Mouse (Mus musculus): ENCODE data around the gene Slc5a3. TPM values are rescaled to one million over a fixed set of nuclear protein-coding genes. Genes with fewer than 3 reads are reported as not detected.

The Slc5a3 gene
- total and polyA plus RNA-seq, 3 experiments, result 2.9 to 6.7 TPM; not detected in 1

DNA sequence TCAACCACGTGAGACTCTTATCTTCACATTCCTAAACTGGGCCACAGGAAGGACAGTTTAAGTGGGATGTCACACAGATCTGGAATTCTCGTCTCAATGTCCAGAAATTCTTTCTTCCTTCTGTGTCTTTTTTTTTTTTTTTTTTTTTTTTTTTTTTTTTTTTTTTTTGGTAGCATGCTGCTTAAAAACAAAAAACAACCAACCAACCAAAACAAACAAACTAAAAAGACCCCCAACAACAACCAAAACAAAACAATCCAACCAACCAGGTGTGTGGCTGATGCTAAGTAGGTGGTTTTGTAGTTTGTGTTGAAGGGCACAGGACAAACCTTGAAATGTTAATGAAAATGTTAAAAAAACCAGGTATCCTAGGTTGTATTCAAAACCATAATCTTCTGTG is 1.4 kb upstream of the Slc5a3 start:
- peak; percentile 80 for TF ChIP-seq ZNF384 (IDR thresholded peaks at IDR 0.05; ENCODE audit: low read depth, low read length)
- TF ChIP-seq E2F4 (IDR thresholded peaks at IDR 0.05; ENCODE audit: borderline replicate concordance, low read depth, low read length), result no peak
- TF ChIP-seq MXI1 (IDR thresholded peaks at IDR 0.05; ENCODE audit: low read depth, low read length), result no peak
- TF ChIP-seq SMC3 (IDR thresholded peaks at IDR 0.05; ENCODE audit: low read depth, low read length), result no peak

GRCm38 (mm10) chr16:92057456-92057851 is 668 bp upstream of the Slc5a3 start:
- Histone ChIP-seq H3K4me3 (ENCODE audit: control insufficient read depth in 1 of 2, insufficient read depth in 1 of 2, low read depth in 2 of 2, low read length in 2 of 2) (peak overlapping the region; percentile 78 to 93), H3K27ac (ENCODE audit: control insufficient read depth, low read depth, low read length) (peak overlapping the region; percentile 30), H3K79me2 (ENCODE audit: control insufficient read depth, insufficient read depth, low read length, poor library complexity) (peaks cover 22% of the 10 kb centered on the region), H3K36me3 (ENCODE audit: control insufficient read depth in 1 of 2, insufficient read depth in 2 of 2, low read length in 2 of 2) (peaks cover 5 to 9% of the 10 kb centered on the region in 2 experiments; a peak in 3 of 4 replicates), H3K9ac (ENCODE audit: control insufficient read depth, low read depth, low read length, poor library complexity, severe bottlenecking) (peak overlapping the region; percentile 88), H3K9me3 (replicated peaks; ENCODE audit: insufficient read depth, low read length) (no peaks in the 10 kb centered on the region), H3K27me3 (ENCODE audit: control insufficient read depth in 1 of 2, insufficient read depth in 2 of 2, low read length in 2 of 2) (no peaks in the 10 kb centered on the region; a peak in 1 of 4 replicates), H3K4me1 (ENCODE audit: control insufficient read depth in 1 of 2, insufficient read depth in 2 of 2, low read length in 2 of 2) (peaks cover 3 to 4% of the 10 kb centered on the region in 2 experiments; a peak in 3 of 4 replicates)
- TF ChIP-seq SIN3A (IDR thresholded peaks at IDR 0.05; ENCODE audit: low read length) (no peak), POLR2A (IDR thresholded peaks at IDR 0.05; ENCODE audit: control insufficient read depth in 1 of 2, insufficient read depth in 1 of 2, low read depth in 1 of 2, low read length in 2 of 2, poor library complexity in 1 of 2) (0 out of 4 replicates have a peak, but pooled peaks of 1 of the 2 experiments have one; percentile 10), BHLHE40 (IDR thresholded peaks at IDR 0.05; ENCODE audit: borderline replicate concordance, low read depth, low read length) (no peak)
- no peak for DNase-seq (ENCODE audit: low read depth, low spot score)

More for the DNA sequence above, 1.4 kb upstream of the Slc5a3 start:
- Histone ChIP-seq H3K4me1 (ENCODE audit: control insufficient read depth in 1 of 2, insufficient read depth in 2 of 2, low read length in 2 of 2) (peaks cover 3 to 4% of the 10 kb centered on the region in 2 experiments; a peak in 3 of 4 replicates), H3K79me2 (ENCODE audit: control insufficient read depth, insufficient read depth, low read length, poor library complexity) (peaks cover 22% of the 10 kb centered on the region), H3K9me3 (replicated peaks; ENCODE audit: insufficient read depth, low read length) (no peaks in the 10 kb centered on the region), H3K36me3 (ENCODE audit: control insufficient read depth in 1 of 2, insufficient read depth in 2 of 2, low read length in 2 of 2) (peaks cover under 1 to 9% of the 10 kb centered on the region in 2 experiments; a peak in 2 of 4 replicates), H3K27ac (ENCODE audit: control insufficient read depth, low read depth, low read length) (no peak overlapping the region), H3K27me3 (ENCODE audit: control insufficient read depth in 1 of 2, insufficient read depth in 2 of 2, low read length in 2 of 2) (peaks cover 0 to 3% of the 10 kb centered on the region in 2 experiments; a peak in 2 of 4 replicates), H3K9ac (ENCODE audit: control insufficient read depth, low read depth, low read length, poor library complexity, severe bottlenecking) (no peak overlapping the region), H3K4me3 (ENCODE audit: control insufficient read depth in 1 of 2, insufficient read depth in 1 of 2, low read depth in 2 of 2, low read length in 2 of 2) (no peak overlapping the region)
- DNase-seq (ENCODE audit: low read depth, low spot score), result no peak

DNA sequence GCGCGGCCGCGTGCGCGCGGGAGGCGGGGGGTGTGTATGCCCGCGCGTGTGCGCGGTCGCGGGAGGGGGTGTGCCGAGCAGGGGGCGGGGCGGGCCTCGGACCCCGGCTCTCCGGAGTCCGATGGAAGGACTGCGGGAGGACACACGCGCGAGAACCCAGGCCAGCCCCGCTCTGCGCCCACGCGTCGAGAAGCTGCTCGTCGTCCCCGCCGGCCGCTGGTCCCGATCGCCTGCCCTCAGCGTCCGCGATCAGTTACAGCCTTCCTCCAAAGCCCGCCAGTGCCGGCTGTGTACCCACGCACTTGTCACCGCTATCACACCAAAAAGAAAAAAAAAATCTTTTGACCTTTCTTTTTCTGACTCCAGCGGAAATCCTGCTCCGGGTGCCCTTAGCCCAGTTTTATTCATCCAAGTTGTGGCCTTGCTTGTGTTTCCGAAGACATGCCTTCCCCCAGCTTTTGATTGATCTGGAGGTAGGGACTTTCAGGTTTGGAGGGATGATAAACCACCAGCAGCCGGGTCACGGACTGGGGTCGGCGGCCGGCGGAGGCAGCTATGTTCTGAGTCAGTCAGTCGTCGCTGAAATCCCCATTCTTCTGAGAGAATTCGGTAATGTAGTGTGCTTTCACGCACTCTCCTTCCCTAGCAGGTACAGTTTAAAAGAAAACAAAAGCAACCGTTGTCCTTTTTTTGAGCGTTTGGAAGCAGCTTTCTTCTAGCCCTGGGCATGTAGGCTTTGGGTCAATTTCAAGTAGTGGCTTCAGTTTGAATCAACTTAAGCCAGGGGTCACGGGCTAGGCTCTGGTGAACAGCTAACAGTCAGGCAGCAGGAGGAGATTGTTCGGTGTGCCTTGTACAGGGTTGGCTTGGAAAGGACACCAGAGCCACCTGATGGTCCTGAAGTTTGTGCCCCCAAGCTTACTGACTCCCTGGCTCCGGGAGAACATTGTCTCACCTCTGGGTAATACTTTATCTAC is 810 bp downstream of the Slc5a3 start:
- TF ChIP-seq ZNF384 (IDR thresholded peaks at IDR 0.05; ENCODE audit: low read depth, low read length) (peak; percentile 53; the same call in 1 of the 2 replicates), SMC3 (IDR thresholded peaks at IDR 0.05; ENCODE audit: low read depth, low read length) (0 out of 2 replicates have a peak, but pooled peaks have one; percentile 5), KAT2A (conservative IDR thresholded peaks at IDR 0.05; ENCODE audit: low read depth, low read length) (no peak), MYB (IDR thresholded peaks at IDR 0.05; ENCODE audit: low read depth, low read length) (no peak), CHD2 (IDR thresholded peaks at IDR 0.05; ENCODE audit: low read length) (no peak), MAFK (IDR thresholded peaks at IDR 0.05; ENCODE audit: borderline replicate concordance, low read depth, low read length) (no peak), ZMIZ1 (IDR thresholded peaks at IDR 0.05; ENCODE audit: low read depth, low read length) (no peak)
- Histone ChIP-seq H3K36me3 (ENCODE audit: control insufficient read depth in 1 of 2, insufficient read depth in 2 of 2, low read length in 2 of 2) (peaks cover 8 to 9% of the 10 kb centered on the region in 2 experiments), H3K4me3 (ENCODE audit: control insufficient read depth in 1 of 2, insufficient read depth in 1 of 2, low read depth in 2 of 2, low read length in 2 of 2) (peak overlapping the region; percentile 93 to 100), H3K9me3 (replicated peaks; ENCODE audit: insufficient read depth, low read length) (no peaks in the 10 kb centered on the region), H3K27ac (ENCODE audit: control insufficient read depth, low read depth, low read length) (no peak overlapping the region), H3K27me3 (ENCODE audit: control insufficient read depth in 1 of 2, insufficient read depth in 2 of 2, low read length in 2 of 2) (no peaks in the 10 kb centered on the region), H3K79me2 (ENCODE audit: control insufficient read depth, insufficient read depth, low read length, poor library complexity) (peaks cover 25% of the 10 kb centered on the region), H3K9ac (ENCODE audit: control insufficient read depth, low read depth, low read length, poor library complexity, severe bottlenecking) (peak overlapping the region; percentile 93), H3K4me1 (ENCODE audit: control insufficient read depth in 1 of 2, insufficient read depth in 2 of 2, low read length in 2 of 2) (peaks cover 3 to 4% of the 10 kb centered on the region in 2 experiments; a peak in 3 of 4 replicates)
- peak; percentile 35 for DNase-seq (ENCODE audit: low read depth, low spot score)

All from MEL (cell line).